Mouse (Mus musculus) retina, embryonic 14.5 days (tissue): ENCODE results near the gene Pltp.
A peak's percentile ranks its signal among the peaks of the same experiment; 100 is the strongest.
"Not testable (repeated sequence)": the region's sequence is repeated elsewhere in the genome, so short reads cannot be mapped to it uniquely, and the experiment has no call there.

ENCODE experiments used
- DNase-seq: peaks from one replicate; pipeline ENCODE4 v3.0.0-alpha.2; 2015; ENCODE audit warnings: low spot score

The Pltp gene

DNA sequence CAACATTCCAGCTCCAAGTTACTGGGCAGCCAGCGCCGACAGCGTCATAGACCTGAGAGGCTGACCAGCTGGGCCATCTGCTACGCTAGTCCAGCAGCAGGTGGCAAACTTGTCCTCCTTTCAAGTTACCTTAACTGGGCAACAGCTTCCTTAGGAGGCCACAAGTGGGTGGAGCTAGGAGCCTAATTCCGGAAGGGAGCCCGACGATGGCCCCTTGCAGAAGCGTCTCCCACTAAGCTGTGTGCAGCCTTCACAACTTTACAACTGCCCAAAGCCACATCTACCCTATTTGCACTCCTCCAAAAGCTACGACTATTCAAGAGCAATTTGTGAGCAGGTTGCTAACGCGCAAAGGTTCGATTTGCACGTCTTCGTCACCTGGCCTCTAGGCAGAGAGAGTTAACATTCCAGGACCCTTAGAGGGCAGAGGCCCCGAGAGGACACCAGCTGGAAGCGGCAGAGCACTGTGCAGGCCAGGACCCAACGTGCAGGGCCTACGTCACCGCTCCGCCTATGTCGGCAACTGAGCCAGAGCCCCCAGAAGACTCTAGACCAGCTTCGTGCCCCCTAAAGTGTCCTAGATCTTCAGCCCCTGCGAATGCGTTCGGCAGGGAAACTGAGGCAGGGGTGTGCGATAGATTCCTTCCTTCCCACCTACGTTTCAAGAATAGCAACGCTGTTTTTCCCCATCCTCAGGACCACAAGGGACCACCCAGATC lies 21.2 kb upstream of the Pltp start:
- peak; percentile 61 for DNase-seq

GRCm38 (mm10) chr2:164877376-164878215 lies 20.1 kb upstream of the Pltp start:
- DNase-seq: not testable (repeated sequence)

- DNase-seq: not testable (repeated sequence)
Measured at GRCm38 (mm10) chr2:164875648-164876047, 18.1 kb upstream of the Pltp start.

DNA sequence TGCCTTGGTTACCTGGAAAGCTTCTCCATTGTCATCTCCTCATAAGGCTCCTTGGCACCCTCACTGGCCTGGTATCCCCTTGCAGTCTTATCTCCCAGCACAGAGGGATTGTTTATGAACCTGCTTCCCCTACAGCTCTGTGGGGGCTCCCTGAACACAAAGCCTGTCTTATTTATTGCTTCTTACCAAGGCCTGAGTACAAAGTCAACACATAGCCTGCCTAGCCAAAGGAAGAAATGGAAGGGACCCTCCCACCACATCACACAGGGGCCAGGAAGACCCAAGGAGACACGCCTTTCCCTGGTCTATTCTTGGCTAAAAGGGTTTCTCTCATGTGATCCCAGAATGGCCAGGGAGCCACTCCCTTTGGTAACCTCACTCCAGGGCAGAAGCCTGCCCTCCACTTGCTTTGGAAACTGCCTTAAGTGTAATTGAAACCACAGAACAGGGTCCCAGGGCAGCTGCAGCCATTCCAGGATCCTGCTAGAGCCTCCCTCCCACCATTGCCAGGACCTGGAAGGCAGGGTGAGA lies 16.8 kb upstream of the Pltp start:
- DNase-seq: no peak

DNA sequence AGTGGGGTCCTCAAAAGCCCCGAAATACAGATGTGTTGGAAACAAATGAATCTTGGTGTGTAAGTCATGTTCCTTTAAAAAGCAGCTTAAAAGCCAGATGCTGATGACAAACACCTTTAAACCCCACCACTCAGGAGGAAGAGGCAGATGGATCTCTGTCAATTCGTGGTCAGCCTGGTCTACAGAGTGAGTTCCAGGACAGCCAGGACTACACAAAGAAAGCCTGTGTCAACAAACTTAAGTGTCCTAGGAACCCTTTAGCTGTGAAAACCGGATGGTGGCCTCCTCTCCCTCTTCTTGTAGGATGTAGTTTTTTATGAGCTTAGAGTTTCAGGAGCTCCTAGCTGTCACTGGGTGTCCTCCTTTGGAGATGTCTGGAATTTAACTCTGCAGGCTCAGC lies 16.1 kb upstream of the Pltp start:
- DNase-seq: no peak

DNA sequence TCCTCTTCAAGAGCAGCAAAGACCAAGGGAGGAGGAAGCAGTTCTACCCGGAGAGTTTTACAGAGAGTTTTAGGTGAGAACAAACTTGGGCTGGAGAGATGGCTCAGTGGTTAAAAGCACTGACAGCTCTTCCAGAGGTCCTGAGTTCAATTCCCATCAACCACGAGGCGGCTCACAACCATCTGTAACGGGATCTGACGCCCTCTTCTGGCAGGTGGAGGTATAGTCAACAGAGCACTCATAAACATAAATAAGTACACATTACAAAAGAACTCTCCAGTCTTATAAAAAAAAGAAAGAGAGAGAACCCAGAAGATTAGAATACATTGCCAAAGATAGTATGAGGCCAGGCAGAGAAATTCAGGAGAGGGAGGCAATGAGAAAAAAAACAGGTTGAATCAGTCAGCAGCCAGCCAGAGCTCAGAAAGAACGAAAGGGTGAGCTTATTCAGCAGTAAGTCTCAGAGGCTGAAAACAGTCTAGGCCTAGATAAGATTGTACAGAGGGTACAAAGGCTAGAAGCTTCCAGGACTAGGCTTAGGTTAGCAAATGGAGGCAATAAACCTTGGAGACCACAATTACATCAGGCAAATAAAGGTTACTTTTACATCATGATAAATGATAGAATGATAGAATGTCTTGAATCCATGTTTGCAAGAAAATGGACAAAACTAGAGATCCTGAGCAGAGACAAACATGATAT lies 14.2 kb upstream of the Pltp start:
- no peak for DNase-seq

DNA sequence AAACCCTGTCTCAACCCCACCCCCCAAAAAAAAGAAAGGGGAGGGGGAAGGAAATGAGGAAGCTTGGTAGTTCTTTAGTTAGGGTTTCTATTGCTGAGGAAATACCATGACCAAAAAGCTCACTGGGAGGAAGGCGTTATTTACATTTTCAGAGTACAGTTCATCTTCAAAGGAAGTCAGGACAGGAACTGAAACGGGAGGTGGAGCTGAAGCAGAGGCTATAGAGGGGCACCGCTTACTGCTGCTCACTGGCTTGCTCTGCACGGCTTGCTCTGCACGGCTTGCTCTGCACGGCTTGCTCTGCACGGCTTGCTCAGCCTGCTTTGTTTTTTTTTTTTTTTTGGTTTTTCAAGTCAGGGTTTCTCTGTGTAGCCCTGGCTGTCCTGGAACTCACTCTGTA lies 11.0 kb upstream of the Pltp start:
- no peak for DNase-seq

- no peak for DNase-seq
Measured at GRCm38 (mm10) chr2:164867566-164867965, 10.1 kb upstream of the Pltp start.

DNA sequence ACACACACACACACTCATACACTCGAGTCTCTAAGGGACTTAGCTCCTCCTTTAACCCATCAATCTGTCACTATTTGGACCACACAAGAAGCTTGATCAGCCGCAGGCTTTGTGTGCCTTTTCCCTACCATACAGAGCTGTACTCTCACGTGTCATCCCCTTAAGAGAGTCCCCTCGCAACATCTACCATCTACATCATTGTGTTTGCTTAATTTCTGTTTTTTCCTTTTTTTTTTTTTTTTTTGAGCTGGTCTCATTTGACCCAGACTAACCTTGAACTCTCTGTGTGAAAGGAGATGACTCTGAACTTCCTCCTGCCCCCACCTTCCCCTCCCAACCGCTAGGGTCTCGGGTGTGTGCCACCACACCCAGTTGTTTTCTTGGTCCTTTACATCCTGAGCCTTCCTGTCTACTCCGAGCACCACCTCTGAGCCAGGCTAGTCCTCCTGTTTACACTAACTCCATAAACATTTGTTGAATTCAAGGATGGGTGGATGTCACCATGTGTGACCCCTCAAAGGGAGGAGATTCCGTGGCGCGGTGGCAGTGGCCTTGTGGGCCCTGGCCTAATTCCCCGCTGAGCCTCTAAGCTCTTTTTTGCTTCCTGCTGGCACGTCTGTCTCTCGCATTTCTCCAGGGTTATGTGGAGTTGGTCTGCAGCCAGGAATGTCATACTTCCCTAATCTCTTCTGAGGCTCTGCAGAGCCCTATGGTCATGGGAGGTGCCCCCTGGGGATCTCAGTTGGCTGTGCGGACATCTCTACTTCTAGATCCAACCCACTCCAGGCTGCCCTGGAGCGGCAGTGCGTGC lies 9.4 kb upstream of the Pltp start:
- DNase-seq: no peak

DNA sequence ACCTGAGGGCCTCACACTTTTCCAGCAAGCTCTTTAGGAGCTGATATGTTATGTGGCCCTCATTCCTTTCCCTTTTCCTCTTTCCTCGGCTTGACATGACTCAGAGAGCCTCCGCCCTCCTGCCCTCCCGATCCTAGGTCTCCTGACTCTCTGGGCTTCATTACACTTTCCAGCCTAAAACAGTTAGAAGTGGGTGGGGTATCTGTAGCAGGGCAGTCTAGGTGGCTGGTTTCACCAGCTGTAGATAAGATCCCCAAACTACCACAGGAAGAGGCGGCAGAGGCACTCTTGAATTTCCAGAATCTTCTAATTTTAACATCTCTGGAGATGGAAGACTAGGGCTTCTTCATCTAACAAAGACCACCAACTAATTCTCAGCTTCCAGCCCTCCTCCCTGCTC lies 7.1 kb upstream of the Pltp start:
- no peak for DNase-seq

GRCm38 (mm10) chr2:164863411-164863810 lies 5.9 kb upstream of the Pltp start:
- DNase-seq: not testable (repeated sequence)

GRCm38 (mm10) chr2:164862179-164862861 lies 4.8 kb upstream of the Pltp start:
- DNase-seq: no peak

DNA sequence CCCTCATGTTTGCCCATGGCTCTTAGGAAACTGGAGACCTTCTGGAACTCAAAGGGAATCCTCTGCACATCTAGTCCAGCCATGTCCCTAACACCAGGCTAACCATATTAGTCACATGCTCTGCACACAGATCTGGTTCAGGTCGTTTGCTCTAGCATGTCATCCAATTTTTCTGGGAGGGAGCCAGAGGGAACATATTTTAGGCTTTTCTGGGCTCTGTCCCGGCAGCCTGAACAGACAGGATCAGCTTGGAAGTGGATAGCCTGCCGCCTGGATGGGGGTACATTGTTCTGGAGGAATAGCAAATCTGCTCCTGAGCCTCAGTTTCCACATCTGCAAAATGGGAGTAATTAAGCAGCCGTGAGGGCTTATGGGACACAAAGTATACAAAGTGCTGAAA lies 3.6 kb upstream of the Pltp start:
- no peak for DNase-seq

DNA sequence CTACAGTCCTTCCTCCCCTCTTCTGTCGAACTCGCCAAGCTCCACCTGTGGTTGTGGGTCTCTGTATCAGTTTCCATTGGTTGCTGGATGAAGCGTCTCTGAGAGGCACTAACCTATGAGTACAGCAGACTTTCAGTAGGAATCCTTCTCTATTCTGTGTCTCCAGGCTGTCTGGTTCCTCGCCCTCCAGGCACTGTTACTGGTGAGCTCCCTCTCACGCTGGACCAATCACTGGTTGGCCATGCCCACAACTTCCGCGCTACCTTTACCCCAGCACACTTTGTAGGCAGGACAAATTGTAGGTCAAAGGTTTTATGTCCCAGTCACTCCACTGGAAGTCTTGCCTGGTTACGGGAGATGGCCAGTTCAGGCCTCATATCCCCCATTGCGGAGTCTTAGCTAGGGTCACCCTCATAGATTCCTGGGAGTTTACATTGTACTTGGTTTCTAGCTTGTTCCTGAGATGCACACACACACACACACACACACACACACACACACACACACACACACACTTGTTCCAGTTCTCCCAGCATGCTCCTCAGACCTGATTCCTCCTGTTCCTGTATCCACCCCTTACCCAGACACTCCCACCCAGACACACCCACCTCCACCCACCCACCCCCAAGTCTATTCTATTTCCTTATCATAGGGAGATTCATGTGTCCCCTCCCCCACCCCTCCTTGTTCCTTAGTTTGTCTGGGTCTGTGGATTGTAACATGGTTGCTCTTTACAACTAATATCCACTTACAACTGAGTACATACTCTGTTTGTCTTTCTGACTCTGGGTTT lies 2.3 kb upstream of the Pltp start:
- DNase-seq: no peak

GRCm38 (mm10) chr2:164859155-164859554 lies 1.6 kb upstream of the Pltp start:
- DNase-seq: no peak

- no peak for DNase-seq
Measured at GRCm38 (mm10) chr2:164857842-164858553, 487 bp upstream of the Pltp start.

DNA sequence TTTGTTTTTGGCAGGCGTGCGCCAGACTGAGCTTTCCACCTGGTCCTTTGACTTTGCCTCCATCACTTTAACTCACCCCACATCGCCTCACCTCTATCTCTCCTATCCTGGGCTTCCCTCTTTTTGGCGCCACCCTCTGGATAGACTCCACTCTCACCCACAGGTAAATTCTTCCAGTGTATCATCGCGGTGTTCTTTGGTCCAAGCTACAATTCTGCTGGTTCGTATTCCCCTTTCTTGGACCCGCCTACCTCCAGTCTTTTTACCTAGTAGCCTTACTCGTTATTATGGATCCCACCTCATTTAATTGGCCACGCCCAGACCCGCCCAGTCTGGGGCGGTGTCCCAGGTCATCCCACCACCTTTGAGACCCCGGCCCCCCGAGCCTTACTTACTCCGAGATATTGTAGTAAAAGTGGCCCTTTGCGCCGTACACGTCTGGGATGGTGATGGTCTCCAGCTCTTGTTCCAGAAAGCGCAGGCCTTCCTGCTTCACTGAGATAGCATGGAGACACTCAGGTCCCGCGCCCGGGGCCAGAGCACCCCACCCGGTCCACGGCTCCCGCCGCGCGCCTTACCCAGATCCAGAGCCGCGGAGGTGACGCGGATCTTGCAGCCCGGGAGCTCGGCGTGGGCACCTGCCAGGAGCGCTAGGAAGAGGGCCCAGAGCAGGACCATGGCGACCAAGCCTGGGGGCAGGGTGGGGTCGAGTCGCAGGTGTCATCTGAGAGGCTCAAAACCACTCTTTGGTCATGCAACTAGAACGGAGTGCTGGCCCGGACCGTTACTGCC lies 1.0 kb downstream of the Pltp start:
- peak; percentile 18 for DNase-seq

- not testable (repeated sequence) for DNase-seq
Measured at GRCm38 (mm10) chr2:164855572-164855971, 1.9 kb downstream of the Pltp start.

- no peak for DNase-seq
Measured at GRCm38 (mm10) chr2:164850061-164850460, 7.5 kb downstream of the Pltp start.
